Mouse (Mus musculus) left cerebral cortex, adult 2 months (tissue): ENCODE measurements at regions not wholly inside any gene's neighbourhood (a gene's known extent, or its start where the extent isn't known, plus 50 kb on each side); places are given as distances from the start of the nearest gene placed in this dataset.

ENCODE experiments used
- DNase-seq, 2 experiments: peaks; one replicate each; pipeline ENCODE4 v3.0.0; 2021 to 2022; ENCODE audit warnings: low spot score in 2 of 2, mixed read lengths in 1 of 2; ENCODE audit errors: extremely low spot score in 1 of 2
- H3K27ac ChIP-seq: fragments of 200-600 bp; 2 replicates; pipeline ENCODE4 v1.8.1; 2022
- H3K4me3 ChIP-seq: fragments of 200-600 bp; 2 replicates; pipeline ENCODE4 v1.8.1; 2022
- CTCF ChIP-seq: fragments of 200-600 bp; IDR thresholded peaks from 2 replicates; pipeline ENCODE4 v1.8.1; 2022; ENCODE audit warnings: antibody characterized with exemption, mild to moderate bottlenecking, moderate library complexity
- intact Hi-C: fragments of 180-260 bp; cut with DNase I; formaldehyde crosslinking; loops from one replicate; pipeline ENCODE4 v1.15.1; 2025

DNA sequence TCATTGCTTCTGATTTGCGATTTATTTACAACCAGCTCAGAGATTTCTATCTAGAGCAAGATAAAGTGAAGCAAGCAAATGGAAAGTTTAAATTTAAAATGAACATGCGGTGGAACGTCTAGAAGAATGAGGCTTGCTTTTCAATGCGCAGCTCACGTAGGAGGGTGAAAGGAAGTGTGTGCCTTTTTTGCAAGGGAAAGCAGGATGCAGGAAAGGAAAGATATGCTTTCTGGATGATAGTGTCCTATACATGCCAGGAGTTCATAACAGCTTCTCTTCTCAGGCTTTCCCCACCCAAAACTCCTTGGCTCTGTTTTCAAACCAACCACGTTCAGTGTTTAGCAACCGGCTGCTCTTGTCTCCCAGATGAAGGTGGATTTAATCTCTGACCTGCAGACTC is 132.9 kb upstream of the Nlgn1 start:
- no peak for DNase-seq
- Histone ChIP-seq H3K4me3 (no peak overlapping the region), H3K27ac (no peak overlapping the region)
- no peak for TF ChIP-seq CTCF
- intact Hi-C loops = loop anchor here (5.0 kb wide), 1 partner anchor 133 kb away; the partner anchor contains the start of gene Nlgn1

DNA sequence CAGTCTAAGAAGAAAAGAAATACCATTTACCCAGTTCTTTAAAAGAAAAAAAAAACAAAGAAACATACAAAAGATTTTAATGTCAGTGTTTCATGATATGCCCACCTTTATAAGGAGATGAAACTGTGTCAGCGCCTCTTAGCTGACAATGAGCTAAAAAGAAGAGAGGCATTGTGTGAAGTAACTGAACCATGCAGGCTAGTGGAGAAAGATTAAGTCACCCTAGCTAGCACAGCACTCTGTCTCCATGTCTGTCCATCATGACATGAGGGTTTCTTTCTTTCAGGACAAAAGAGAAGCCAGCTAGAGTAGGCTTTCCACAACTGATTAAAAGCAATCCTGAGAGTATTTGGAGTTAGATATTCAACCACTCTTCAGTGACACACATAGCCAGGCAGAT is 122.7 kb upstream of the Nlgn1 start:
- no peak overlapping the region for H3K27ac ChIP-seq
- no peak for DNase-seq
- TF ChIP-seq CTCF = no peak
- no peak overlapping the region for H3K4me3 ChIP-seq
- intact Hi-C loops = no loop called here

DNA sequence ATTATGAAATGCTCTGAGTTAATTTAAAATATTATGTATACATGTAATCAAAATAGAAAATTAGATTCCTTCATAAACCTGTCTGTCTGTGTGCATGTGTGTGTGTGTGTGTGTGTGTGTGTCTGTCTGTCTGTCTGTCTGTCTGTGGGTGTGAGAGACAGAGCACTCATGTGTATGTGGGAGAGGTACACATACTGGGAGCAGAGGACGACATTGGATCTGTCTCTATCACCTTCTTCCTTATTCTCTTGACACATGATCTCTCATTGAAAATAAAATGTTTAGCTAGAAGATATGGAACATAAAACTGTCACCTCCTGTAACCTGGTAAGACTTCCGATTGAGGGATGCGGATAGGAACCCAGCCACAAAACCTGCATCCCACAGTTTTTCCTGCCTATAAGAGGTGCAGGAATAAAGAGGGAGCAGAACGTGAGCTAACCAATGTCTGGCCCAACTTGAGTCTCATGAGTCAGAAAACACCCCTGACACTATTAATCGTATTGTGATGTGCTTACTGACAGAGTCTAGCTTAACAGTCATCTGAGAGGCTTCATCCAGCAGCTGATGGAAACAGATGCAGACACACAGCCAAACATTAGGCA is 105.6 kb upstream of the Nlgn1 start:
- intact Hi-C loops = no loop called here
- no peak for TF ChIP-seq CTCF
- no peak overlapping the region for H3K27ac ChIP-seq
- no peak for DNase-seq
- H3K4me3 ChIP-seq = no peak overlapping the region
